Mouse (Mus musculus): Measurements from ENCODE around the gene Siah1a. TPM values are rescaled to one million over a fixed set of nuclear protein-coding genes. Genes with fewer than 3 reads are reported as not detected.

Siah1a gene
- polyA plus RNA-seq (2012; rRNA removed) = 24.9 and 26.4 TPM in 2 replicates

GRCm38 (mm10) chr8:86745221-86745934 is at the start of gene Siah1a, which contains the start of gene Gm10638:
Gene Siah1a (minus strand): TSS chr8:86745934.
Gene Gm10638 (plus strand): TSS chr8:86745699.

Other genes starting within 250 kb of the Siah1a start
- gene Abcc12, start 165.2 kb downstream of the Siah1a start, polyA plus RNA-seq (2012; rRNA removed) = 0.05 and 0.06 TPM in 2 replicates
- gene Lonp2, start 121.9 kb downstream of the Siah1a start, polyA plus RNA-seq (2012; rRNA removed) = 61.4 and 114 TPM in 2 replicates
- gene Gm10638, start 235 bp downstream of the Siah1a start, polyA plus RNA-seq (2012; rRNA removed) = 25.5 and 51.6 TPM in 2 replicates
- 16.0 and 18.0 TPM in 2 replicates for gene N4bp1, start 139.3 kb upstream of the Siah1a start, polyA plus RNA-seq (2012; rRNA removed)

Measured in ovary, adult 2 months (tissue).